Mouse (Mus musculus) ES-E14 (cell line): ENCODE measurements around the gene Zfp207. TPM values are rescaled to one million over a fixed set of nuclear protein-coding genes. Genes with fewer than 3 reads are reported as not detected.

Experiments
- DNase-seq: peaks from one replicate; pipeline ENCODE4 v3.0.0-alpha.2; 2013; ENCODE audit warnings: low read depth, low spot score
- H3K27ac ChIP-seq: 2 replicates; pipeline ENCODE4 v1.5.1; 2012; ENCODE audit warnings: low read depth, mild to moderate bottlenecking, low read length, moderate library complexity, mixed read lengths; ENCODE audit not compliant: poor library complexity, insufficient read depth, severe bottlenecking
- H3K36me3 ChIP-seq: 2 replicates; pipeline ENCODE4 v1.6.1; 2012; ENCODE audit warnings: mild to moderate bottlenecking, low read length, moderate library complexity, mixed read lengths; ENCODE audit not compliant: control insufficient read depth, poor library complexity, insufficient read depth, severe bottlenecking
- H3K4me1 ChIP-seq, 2 experiments: fragments of 150-350 bp in 1 of 2; sonication (generic) in 1 of 2; 2 replicates each; pipeline ENCODE4 v1.6.1; 2012; ENCODE audit warnings: low read length in 2 of 2, mild to moderate bottlenecking in 1 of 2, mixed read lengths in 1 of 2; ENCODE audit not compliant: control insufficient read depth in 2 of 2, insufficient read depth in 2 of 2, poor library complexity in 1 of 2
- H3K4me3 ChIP-seq, 2 experiments: fragments of 150-350 bp in 1 of 2; sonication (generic) in 1 of 2; 2 replicates each; pipeline ENCODE4 v1.5.1; 2012; ENCODE audit warnings: low read length in 2 of 2, low read depth in 1 of 2, mild to moderate bottlenecking in 1 of 2, mixed read lengths in 1 of 2; ENCODE audit not compliant: insufficient read depth in 1 of 2, poor library complexity in 1 of 2, severe bottlenecking in 1 of 2
- H3K9ac ChIP-seq: 2 replicates; pipeline ENCODE4 v1.6.1; 2012; ENCODE audit warnings: low read depth, mild to moderate bottlenecking, low read length, mixed read lengths; ENCODE audit not compliant: poor library complexity, insufficient read depth, severe bottlenecking
- H3K9me3 ChIP-seq: fragments of 150-350 bp; sonication (generic); 2 replicates; pipeline ENCODE4 v1.6.1; 2012; ENCODE audit warnings: low read depth, mild to moderate bottlenecking, low read length; ENCODE audit not compliant: control insufficient read depth, insufficient read depth
- CHD2 ChIP-seq: IDR thresholded peaks from 2 replicates; pipeline ENCODE4 v1.6.1; 2014; ENCODE audit warnings: mild to moderate bottlenecking, low read depth, low read length, inconsistent platforms
- HCFC1 ChIP-seq: IDR thresholded peaks from 2 replicates; pipeline ENCODE4 v1.6.1; 2012; ENCODE audit warnings: low read length, inconsistent platforms, borderline replicate concordance; ENCODE audit not compliant: insufficient read depth
- MAFK ChIP-seq: IDR thresholded peaks from 2 replicates; pipeline ENCODE4 v1.6.1; 2014; ENCODE audit warnings: mild to moderate bottlenecking, low read depth, low read length, inconsistent platforms; ENCODE audit not compliant: insufficient read depth
- ZC3H11A ChIP-seq: IDR thresholded peaks from 2 replicates; pipeline ENCODE4 v1.6.1; 2012; ENCODE audit warnings: low read depth, mild to moderate bottlenecking, inconsistent platforms, low read length, borderline replicate concordance
- ZNF384 ChIP-seq: IDR thresholded peaks from 2 replicates; pipeline ENCODE4 v1.6.1; 2012; ENCODE audit warnings: low read depth, low read length, inconsistent platforms
- in situ Hi-C, 2 experiments: fragments of 600-800 bp; cut with MboI; formaldehyde crosslinking; loops; one replicate each; pipeline ENCODE4 v1.15.1; 2025; ENCODE audit warnings: low sequenced_read_pairs in 2 of 2, inconsistent platforms in 1 of 2; ENCODE audit not compliant: unreplicated experiment in 2 of 2
- total RNA-seq: library from RNA; depleted of rRNA; stranded (reverse); fragments of 300-350 nt; gene quantifications from 2 replicates; pipeline ENCODE4 v1.2.3, GENCODE M21; 2012; rRNA removed

The Zfp207 gene
- total RNA-seq, 1 experiment: 201 TPM

GRCm38 (mm10) chr11:80446916-80447315, 63.8 kb downstream of the Zfp207 start:
- Histone ChIP-seq H3K27ac (no peak overlapping the region), H3K9me3 (no peaks in the 10 kb centered on the region), H3K9ac (no peak overlapping the region), H3K4me3 (no peak overlapping the region), H3K4me1 (peaks cover 0 to 1% of the 10 kb centered on the region in 2 experiments; a peak in 1 of 4 replicates), H3K36me3 (peaks cover 11% of the 10 kb centered on the region)
- in situ Hi-C loops: no loop called here
- no peak for TF ChIP-seq ZNF384
- no peak for TF ChIP-seq MAFK
- no peak for TF ChIP-seq ZC3H11A
- no peak for DNase-seq

GRCm38 (mm10) chr11:80449859-80450258, 66.8 kb downstream of the Zfp207 start:
- Histone ChIP-seq H3K27ac (no peak overlapping the region), H3K4me1 (peaks cover 0 to 1% of the 10 kb centered on the region in 2 experiments; a peak in 1 of 4 replicates), H3K4me3 (no peak overlapping the region), H3K9ac (no peak overlapping the region), H3K36me3 (peaks cover 15% of the 10 kb centered on the region), H3K9me3 (no peaks in the 10 kb centered on the region)
- TF ChIP-seq CHD2: no peak
- DNase-seq: no peak
- in situ Hi-C loops: no loop called here

GRCm38 (mm10) chr11:80452242-80452641, 69.2 kb downstream of the Zfp207 start:
- peaks cover 17% of the 10 kb centered on the region for H3K36me3 ChIP-seq

GRCm38 (mm10) chr11:80453198-80453597, 70.1 kb downstream of the Zfp207 start:
- peaks cover 12% of the 10 kb centered on the region for H3K36me3 ChIP-seq
- H3K4me1 ChIP-seq: peaks cover 0 to 1% of the 10 kb centered on the region in 2 experiments; a peak in 1 of 4 replicates
- H3K9me3 ChIP-seq: no peaks in the 10 kb centered on the region
- DNase-seq: no peak
- no peak overlapping the region for H3K9ac ChIP-seq
- no peak for TF ChIP-seq HCFC1
- no peak for TF ChIP-seq ZC3H11A
- no peak for TF ChIP-seq ZNF384
- no peak for TF ChIP-seq MAFK
- TF ChIP-seq CHD2: no peak
- no peak overlapping the region for H3K4me3 ChIP-seq
- in situ Hi-C loops: no loop called here
- no peak overlapping the region for H3K27ac ChIP-seq

More at GRCm38 (mm10) chr11:80452242-80452641, 69.2 kb downstream of the Zfp207 start:
- in situ Hi-C loops: no loop called here
- Histone ChIP-seq H3K4me1 (peaks cover 0 to 1% of the 10 kb centered on the region in 2 experiments; a peak in 1 of 4 replicates), H3K27ac (no peak overlapping the region), H3K4me3 (no peak overlapping the region), H3K9me3 (no peaks in the 10 kb centered on the region), H3K9ac (no peak overlapping the region)
- TF ChIP-seq CHD2: no peak
- no peak for TF ChIP-seq ZC3H11A
- no peak for TF ChIP-seq MAFK
- TF ChIP-seq ZNF384: no peak
- no peak for TF ChIP-seq HCFC1
- DNase-seq: no peak

Other genes with a start within 250 kb of the Zfp207 start
- gene Tefm, start 241.1 kb upstream of the Zfp207 start, total RNA-seq: 31.1 and 33.3 TPM in 2 replicates
- 2.8 and 5.1 TPM in 2 replicates for gene Adap2, start 229.2 kb upstream of the Zfp207 start, total RNA-seq
- 3.4 and 5.2 TPM in 2 replicates for gene Rnf135, start 199.4 kb upstream of the Zfp207 start, total RNA-seq
- 29.1 and 38.8 TPM in 2 replicates for gene Rhot1, start 174.3 kb upstream of the Zfp207 start, total RNA-seq
- gene Rhbdl3, start 82.4 kb upstream of the Zfp207 start, total RNA-seq: 1.3 and 2.0 TPM in 2 replicates
- 11.5 and 15.1 TPM in 2 replicates for gene 5730455P16Rik, start 5.2 kb upstream of the Zfp207 start, total RNA-seq
- gene Psmd11, start 45.3 kb downstream of the Zfp207 start, total RNA-seq: 71.4 and 106 TPM in 2 replicates
- 1.6 and 1.8 TPM in 2 replicates for gene Cdk5r1, start 93.7 kb downstream of the Zfp207 start, total RNA-seq